ENCODE assay signal across 7 mouse cellular contexts in genomic region chr11:106216730-106217490, GRCm38 (mm10). TPM values are rescaled to one million over a fixed set of nuclear protein-coding genes. Genes with fewer than 3 reads are reported as not detected.
DNase-seq lines count a peak whose midpoint lies in the region; ATAC-seq lines count a peak whose summit lies in the region.

Gene Ddx42 (plus strand): TSS chr11:106216926.

- peak within 1 kb of the TSS; percentile 58 for H3K4me2 ChIP-seq in intestine, embryonic 16.5 days (ENCODE audit: low read depth, low read length)
- H3K4me2 ChIP-seq in midbrain, embryonic 11.5 days, result peak within 1 kb of the TSS; percentile 60

- WGBS in intestine, embryonic 16.5 days, result under 1% methylated on average over 70 of the region's 70 CpGs
- WGBS in midbrain, embryonic 11.5 days, result under 1% methylated on average over 69 of the region's 70 CpGs

- H3K4me1 ChIP-seq in intestine, embryonic 16.5 days (ENCODE audit: control insufficient read depth, insufficient read depth, low read length), result peaks cover 18% of the 10 kb centered on the region
- H3K4me1 ChIP-seq in midbrain, embryonic 11.5 days (ENCODE audit: control insufficient read depth, insufficient read depth, low read length), result peaks cover 21% of the 10 kb centered on the region

- no peaks in the 10 kb centered on the region for H3K36me3 ChIP-seq in intestine, embryonic 16.5 days (ENCODE audit: control insufficient read depth, insufficient read depth, low read length)
- no peaks in the 10 kb centered on the region; the same call in 1 of the 2 replicates for H3K36me3 ChIP-seq in midbrain, embryonic 11.5 days (ENCODE audit: control insufficient read depth, insufficient read depth, low read length)

- peak within 1 kb of the TSS; percentile 99 for H3K9ac ChIP-seq in intestine, embryonic 16.5 days (ENCODE audit: low read depth, low read length)
- H3K9ac ChIP-seq in midbrain, embryonic 11.5 days (ENCODE audit: low read length), result peak within 1 kb of the TSS; percentile 79

- H3K9me3 ChIP-seq in intestine, embryonic 16.5 days (ENCODE audit: control insufficient read depth, low read length), result no peaks in the 10 kb centered on the region
- no peaks in the 10 kb centered on the region for H3K9me3 ChIP-seq in midbrain, embryonic 11.5 days (ENCODE audit: control insufficient read depth, low read length)

- intact Hi-C loops in left cerebral cortex, postnatal 36 days (cut with DNase I), result loop anchor here (1.0 to 5.0 kb wide), 2 partner anchors 40 to 56 kb away; partner anchors contain the start of genes Ftsj3 and Psmc5

- no peaks in the 10 kb centered on the region for H3K27me3 ChIP-seq in intestine, embryonic 16.5 days (replicated peaks; ENCODE audit: control insufficient read depth, insufficient read depth, low read length)
- no peaks in the 10 kb centered on the region for H3K27me3 ChIP-seq in midbrain, embryonic 11.5 days (ENCODE audit: control insufficient read depth, insufficient read depth, low read length)

- peak within 1 kb of the TSS; percentile 99 for H3K4me3 ChIP-seq in intestine, embryonic 16.5 days (ENCODE audit: low read length)
- peak within 1 kb of the TSS; percentile 57 for H3K4me3 ChIP-seq in midbrain, embryonic 11.5 days (ENCODE audit: low read depth, low read length)

- peak; percentile 89 for DNase-seq in adrenal gland, adult 8-10 months
- peak; percentile 90 for DNase-seq in embryo, embryonic 9.5 days (ENCODE audit: extremely low spot score)
- DNase-seq in gastrocnemius, postnatal 4 days (ENCODE audit: low spot score in 2 of 2), result peak; percentile 82 to 92
- DNase-seq in left cerebral cortex, postnatal 36 days (ENCODE audit: low spot score in 2 of 2), result peak; percentile 90 to 93
- DNase-seq in midbrain, embryonic 11.5 days (ENCODE audit: low spot score, missing footprints), result peak; percentile 99
- peak; percentile 97 for DNase-seq in skeletal muscle tissue, adult 2 months (ENCODE audit: low read depth, low spot score)

- peak within 1 kb of the TSS; percentile 98 for H3K27ac ChIP-seq in intestine, embryonic 16.5 days (ENCODE audit: low read length)
- H3K27ac ChIP-seq in midbrain, embryonic 11.5 days (ENCODE audit: low read depth, low read length), result peak within 1 kb of the TSS; percentile 81

- peak; percentile 94 for ATAC-seq in intestine, embryonic 16.5 days
- peak; percentile 94 for ATAC-seq in midbrain, embryonic 11.5 days (ENCODE audit: low FRiP score)

RNA-seq across cellular contexts. Expression of gene Ddx42, which starts in this region (rescaled TPM):
- total RNA-seq in adrenal gland, adult 8-10 months (2022), result 10 to 100 TPM; 53.4 to 71.6 (median 64.1) TPM
- total RNA-seq in gastrocnemius, postnatal 4 days (2021), result 10 to 100 TPM; 46.1 to 47.3 TPM
- polyA plus RNA-seq in intestine, embryonic 16.5 days (2015; fragmentation: Nextera tagmentation; extraction: Ambion mirVana), result 54.5 and 57.5 TPM in 2 replicates
- 10 to 100 TPM; 63.0 to 68.0 TPM for total RNA-seq in left cerebral cortex, postnatal 36 days (2021)
- 105 and 110 TPM in 2 replicates for polyA plus RNA-seq in midbrain, embryonic 11.5 days (2014; fragmentation: Nextera tagmentation; extraction: Ambion mirVana)

Comparison
In these comparisons a context has a peak if more than half of its experiments do, and no peak if none do; other contexts are left out.
1. Peak in every context shown above with its lines: DNase-seq, ATAC-seq, H3K4me3 ChIP-seq and H3K27ac ChIP-seq.